Mouse (Mus musculus) left cerebral cortex, postnatal 10 days (tissue): Measurements from ENCODE around the gene Pde11a. TPM values are rescaled to one million over a fixed set of nuclear protein-coding genes. Genes with fewer than 3 reads are reported as not detected.
A peak's percentile ranks its signal among the peaks of the same experiment; 100 is the strongest.

ENCODE experiments used
- DNase-seq, 2 experiments: peaks; one replicate each; pipeline ENCODE4 v3.0.0; 2021 to 2022; ENCODE audit warnings: low spot score in 2 of 2, mixed read lengths in 1 of 2; ENCODE audit errors: extremely low spot score in 1 of 2
- intact Hi-C: fragments of 180-260 bp; cut with DNase I; formaldehyde crosslinking; loops from one replicate; pipeline ENCODE4 v1.15.1; 2025
- total RNA-seq, 2 experiments: library from RNA; stranded (reverse); gene quantifications; 2 replicates each; pipeline ENCODE4 v1.2.3; 2021

The Pde11a gene
- total RNA-seq, 2 experiments from 2014 or later, result 1.8 to 2.6 TPM

DNA sequence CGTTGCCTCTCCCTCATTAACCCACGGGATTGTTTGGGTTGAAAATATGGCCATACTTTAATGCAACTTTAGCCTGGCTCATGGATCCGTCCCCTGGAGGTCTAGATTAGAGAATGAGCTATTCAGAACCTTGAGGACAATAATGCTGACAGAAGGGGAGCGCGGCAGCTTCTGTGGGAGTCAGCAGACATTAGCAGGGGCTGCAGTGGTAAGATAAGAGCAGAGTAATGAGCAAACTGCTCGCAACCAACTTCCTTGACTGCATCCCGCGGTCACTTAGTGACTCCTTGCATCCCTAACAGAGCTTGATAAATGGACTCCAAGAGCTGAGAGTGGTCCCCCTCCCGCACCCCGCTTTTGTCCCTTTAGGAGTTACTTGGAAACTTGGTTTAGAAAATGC lies 296.4 kb downstream of the Pde11a start:
- intact Hi-C loops, result no loop called here
- no peak for DNase-seq

DNA sequence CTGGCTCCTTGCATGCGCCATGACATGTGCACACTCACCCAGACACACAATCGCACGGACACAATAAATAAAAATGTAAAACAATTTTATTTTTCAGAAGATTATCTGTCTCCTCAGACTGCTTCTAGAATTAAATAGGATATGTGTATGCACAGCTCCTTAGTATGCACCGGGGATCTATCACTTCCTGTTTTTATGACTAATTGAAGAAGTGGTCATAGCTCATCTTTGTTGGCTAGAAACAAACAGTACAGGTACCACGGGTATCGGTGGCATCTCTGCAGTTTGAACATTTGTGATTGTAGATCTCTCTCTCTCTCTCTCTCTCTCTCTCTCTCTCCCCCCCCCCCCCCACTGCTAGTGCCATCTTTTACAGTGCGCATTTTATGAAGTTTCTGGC lies 298.5 kb downstream of the Pde11a start:
- DNase-seq, result no peak
- intact Hi-C loops, result no loop called here

DNA sequence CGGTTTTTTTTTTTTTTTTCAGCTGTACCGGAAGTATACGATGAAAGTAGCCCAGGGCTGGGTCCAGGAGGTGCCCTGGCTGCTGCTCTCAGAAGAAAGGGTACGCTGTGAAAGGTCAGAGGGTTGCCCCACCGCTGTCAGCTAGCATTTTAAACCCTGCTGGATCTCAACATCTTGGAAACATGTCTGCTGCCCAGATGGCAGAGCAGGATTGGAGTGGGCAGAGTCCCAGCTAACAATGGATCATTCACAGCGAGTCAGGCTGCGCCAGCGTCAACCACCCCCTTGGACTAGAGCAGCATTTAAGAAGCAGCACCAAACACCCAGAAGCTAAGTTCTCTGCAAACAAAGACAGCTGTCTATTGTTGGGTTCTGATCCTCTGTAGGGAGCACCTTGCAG lies 308.5 kb downstream of the Pde11a start:
- peak; percentile 55 to 56 for DNase-seq
- intact Hi-C loops, result no loop called here

DNA sequence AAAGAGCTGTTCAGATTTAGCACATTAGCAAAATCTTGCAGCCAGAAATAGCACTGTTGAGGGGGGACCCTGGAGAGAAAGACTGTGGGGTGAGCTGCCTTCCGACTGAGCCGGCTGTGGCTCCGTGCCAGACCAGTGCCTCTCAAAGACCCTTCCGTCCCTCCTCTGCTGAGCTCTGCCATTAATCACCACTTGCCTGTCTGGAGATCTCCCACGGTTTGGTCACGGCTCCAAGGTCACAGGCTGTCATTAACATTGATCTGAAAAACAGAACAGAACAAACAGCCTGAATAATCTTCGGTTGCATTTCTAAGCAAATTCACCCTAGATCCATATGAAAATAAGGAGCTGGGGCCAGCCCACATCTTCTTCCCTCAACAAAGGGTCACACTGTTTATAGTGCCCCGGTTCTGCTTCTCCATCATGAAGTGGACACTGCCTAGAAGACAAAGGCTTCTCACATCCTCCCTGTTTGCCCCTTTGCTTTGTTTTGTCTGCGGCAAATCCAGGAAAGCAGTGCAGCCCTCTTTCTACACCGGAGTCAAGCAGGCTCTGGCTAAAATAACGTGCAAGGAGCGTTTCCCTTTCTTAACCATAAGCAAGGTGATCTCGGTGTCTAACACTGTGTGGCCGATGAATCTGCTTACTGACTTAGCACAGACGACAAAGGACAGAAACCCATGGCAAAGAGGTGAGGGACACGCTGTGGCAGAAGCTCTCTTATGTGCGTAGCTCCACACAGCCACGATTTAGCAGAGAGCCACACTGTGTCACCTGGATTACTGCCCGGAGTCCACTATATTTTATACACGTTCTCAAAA lies 309.3 kb downstream of the Pde11a start:
- intact Hi-C loops, result no loop called here
- peak in 1 of 2 experiments; percentile 64 for DNase-seq

DNA sequence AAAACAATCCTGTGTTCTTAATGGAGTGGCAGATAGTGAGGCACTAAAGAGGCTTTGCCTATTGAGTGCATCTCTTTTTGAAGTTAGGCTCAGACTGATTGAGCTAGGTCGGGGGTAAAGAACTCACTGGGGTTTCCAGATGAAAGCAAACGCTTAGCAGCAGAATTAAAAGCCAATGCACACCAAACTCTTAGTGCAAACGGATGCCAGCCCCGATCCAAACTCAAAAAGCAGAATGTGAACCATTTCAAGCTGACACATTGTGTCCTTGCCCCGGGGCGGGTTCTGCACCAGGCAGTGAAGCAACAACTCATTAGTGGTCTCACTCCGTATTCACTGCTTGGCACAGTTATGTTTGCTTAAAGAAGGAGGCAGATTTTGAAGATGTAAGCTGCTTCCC lies 321.7 kb downstream of the Pde11a start:
- no peak for DNase-seq
- intact Hi-C loops, result no loop called here

DNA sequence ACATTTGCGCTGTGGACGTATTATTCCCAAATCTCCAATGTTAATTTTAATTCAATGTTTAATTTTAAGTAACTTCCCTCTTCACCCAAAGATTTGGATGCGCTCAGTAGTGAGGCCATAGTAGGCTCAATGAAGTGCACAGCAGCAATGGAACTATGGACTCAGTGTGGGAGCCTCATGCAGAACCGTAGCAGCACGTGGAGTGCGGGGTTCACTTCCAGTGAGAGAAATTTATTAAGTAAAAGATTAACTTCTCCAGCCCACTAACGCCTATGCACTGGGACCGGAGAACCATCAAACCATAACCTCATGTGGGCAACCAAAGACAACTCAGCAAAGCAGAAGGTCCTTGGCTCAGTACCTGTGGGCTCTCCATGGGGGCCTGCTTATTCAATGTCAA lies 322.4 kb downstream of the Pde11a start:
- no peak for DNase-seq
- intact Hi-C loops, result no loop called here

DNA sequence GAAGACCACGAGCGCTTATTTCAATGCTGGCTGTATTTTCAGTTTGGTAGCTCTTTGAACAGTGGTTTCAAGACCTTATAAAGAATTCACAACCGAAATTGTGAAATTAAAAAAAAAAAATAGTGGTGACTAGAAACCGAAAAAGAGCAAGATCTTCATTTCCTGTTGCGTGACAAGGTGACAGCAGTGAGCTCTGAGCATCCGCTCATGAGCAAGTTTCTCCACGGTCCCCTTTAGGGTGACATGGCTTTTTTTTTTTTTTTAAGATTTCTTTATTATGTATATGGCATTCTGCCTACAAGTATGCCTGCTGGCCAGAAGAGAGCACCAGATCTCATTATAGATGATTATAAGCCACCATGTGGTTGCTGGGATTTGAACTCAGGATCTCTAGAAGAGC lies 323.1 kb downstream of the Pde11a start:
- no peak for DNase-seq
- intact Hi-C loops, result no loop called here

DNA sequence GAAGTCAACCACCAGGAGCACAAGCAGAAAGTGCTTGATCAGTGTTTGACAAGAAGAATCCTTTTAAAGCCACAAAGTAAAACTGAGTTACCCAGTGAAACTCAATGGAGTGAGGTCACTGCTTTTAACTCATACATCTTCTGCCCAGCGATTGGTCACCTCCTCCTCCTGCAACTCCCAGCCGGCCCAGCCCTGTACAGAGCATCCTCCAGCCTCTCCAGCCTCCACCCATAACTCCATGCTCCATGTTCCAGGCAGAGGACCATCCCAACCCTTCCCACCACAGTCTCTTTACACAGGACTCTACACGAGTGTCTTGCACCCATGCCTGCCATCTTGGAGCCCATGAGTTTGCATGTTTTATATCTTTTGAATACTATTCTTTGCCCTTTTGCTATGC lies 323.9 kb downstream of the Pde11a start:
- DNase-seq, result no peak
- intact Hi-C loops, result no loop called here

DNA sequence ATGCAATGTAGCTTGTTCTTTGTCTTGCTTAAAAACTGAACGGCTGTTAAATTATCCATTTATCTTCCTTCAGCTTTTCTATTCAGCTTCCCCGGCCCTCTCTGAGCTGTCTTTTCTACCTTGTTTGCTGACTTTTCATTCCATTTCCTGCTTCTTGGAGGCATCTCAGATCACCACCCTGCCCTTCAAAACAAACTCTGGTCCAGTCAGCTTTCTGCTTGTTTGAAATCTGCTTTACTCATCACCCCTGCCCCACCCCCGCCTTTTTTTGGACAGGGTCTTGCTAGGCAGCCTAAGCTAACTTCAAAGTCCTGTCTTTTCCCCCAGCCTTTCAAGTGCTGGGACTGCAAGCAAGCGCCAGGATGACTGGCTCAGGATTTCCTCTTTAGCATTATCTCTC lies 332.4 kb downstream of the Pde11a start:
- DNase-seq, result no peak
- intact Hi-C loops, result no loop called here

DNA sequence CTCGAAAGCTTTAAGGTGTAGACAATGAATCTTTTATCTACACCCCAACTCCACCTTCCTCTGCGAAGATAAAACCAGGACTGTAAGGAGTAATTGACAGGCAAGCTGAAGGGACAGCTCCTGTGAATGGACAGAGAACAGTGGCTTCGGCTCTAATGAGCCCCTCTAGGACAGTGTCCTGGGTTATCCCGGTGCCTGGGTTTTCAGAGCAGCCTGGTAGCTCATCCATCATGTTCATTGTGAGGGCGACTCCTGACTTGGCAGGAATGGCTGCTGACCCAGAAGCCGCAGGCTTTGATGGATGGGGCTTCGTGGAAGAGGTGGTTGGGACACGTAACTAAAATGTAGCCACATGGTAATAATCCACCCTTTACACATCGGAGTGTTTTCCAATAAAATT lies 335.7 kb downstream of the Pde11a start:
- no peak for DNase-seq
- intact Hi-C loops, result no loop called here

DNA sequence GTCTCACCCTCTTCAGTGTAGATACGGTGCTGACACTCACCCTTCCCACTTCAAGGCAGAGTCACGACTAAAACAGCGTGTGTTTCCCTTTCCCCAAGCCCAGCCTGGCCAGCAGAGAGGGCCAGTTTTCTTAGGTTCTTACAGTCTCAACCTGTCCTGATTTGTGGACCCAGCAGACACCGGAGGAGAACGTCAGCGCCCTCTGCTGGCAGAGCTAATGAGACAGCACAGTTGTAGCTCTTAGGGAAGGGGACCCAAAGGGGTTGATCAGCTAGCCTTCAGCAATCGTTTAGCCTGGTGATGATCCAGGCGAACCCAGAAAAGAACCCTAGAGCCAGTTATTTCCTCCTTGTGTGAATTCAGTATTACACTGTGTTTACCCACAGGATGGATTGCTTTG lies 337.2 kb downstream of the Pde11a start:
- intact Hi-C loops, result no loop called here
- peak in 1 of 2 experiments; percentile 74 for DNase-seq

DNA sequence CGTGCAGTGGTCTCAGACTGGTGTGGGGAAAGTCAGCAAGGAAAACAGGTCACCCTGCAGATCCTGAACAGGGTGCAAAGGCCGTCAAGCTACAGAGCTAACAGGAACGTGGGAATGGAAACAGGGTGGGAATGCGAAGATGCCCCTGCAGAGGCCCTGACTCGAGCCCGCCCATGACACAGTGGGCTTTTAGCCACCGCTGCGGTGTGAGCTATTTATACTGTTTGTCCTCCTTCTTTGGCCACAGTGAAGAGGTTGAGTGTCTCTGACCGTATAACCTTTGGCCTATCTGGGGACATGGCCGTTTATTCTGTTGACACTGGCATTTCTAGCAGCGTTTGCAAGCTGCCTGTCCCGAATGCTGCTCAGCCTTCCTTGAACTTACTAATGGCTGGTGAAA lies 338.9 kb downstream of the Pde11a start:
- intact Hi-C loops, result no loop called here
- peak in 1 of 2 experiments; percentile 45 for DNase-seq

DNA sequence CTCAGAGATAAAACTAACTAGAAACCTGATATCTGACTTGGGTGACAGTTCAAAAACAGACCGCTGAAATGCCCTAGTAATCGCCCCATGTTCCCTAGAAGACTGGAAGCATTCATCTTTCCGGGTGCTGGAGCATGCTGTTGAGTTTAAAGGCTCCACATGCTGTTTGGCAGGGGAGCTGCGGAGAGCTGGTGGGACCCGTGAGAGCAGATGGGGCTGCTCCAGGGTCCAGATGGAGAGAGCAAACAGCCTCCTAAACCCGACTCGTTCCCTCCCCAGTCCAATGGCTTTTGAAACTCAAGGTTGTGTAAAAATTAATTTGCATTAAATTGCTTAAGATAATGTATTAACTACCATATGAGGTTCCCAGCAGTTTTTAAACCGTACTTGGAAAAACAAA lies 339.9 kb downstream of the Pde11a start:
- intact Hi-C loops, result no loop called here
- no peak for DNase-seq

DNA sequence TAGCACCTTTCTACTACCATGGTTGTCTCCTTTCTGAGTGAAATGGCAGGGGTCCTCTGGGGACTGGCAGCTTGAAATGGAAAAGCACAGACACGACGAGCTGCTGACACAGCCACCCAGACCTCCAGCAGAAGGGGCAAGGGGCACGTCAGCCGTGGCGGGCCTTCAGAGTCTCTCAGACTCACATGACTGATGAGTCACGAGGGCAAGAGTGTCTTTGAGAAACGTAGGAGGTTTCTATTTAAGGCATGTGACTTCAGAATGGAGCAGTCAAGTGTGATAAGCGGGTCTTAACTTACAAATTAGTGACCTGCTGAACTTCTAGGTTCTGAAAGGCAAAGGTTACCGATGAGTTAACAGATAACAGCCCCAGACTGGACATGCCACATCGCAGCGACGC lies 340.8 kb downstream of the Pde11a start:
- intact Hi-C loops, result no loop called here
- DNase-seq, result no peak

DNA sequence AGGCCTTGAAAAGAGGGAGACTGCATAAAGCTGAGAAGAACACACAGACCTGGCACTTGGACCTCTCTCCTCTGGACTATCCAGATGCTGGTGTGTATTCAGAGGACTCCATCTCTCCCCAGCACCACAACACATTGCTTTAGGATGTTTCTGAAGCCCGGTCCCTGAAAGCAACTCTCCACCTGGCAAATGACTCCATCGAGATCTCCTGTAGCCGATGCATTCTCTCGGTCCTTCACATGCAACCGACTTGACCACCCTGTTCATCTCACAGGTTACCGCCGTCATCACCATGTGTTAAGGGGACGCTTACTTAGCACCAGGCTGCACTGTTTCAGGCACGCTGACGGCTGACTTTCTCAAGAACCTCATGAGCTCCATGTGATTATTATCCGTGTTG lies 343.7 kb downstream of the Pde11a start:
- intact Hi-C loops, result no loop called here
- DNase-seq, result no peak

DNA sequence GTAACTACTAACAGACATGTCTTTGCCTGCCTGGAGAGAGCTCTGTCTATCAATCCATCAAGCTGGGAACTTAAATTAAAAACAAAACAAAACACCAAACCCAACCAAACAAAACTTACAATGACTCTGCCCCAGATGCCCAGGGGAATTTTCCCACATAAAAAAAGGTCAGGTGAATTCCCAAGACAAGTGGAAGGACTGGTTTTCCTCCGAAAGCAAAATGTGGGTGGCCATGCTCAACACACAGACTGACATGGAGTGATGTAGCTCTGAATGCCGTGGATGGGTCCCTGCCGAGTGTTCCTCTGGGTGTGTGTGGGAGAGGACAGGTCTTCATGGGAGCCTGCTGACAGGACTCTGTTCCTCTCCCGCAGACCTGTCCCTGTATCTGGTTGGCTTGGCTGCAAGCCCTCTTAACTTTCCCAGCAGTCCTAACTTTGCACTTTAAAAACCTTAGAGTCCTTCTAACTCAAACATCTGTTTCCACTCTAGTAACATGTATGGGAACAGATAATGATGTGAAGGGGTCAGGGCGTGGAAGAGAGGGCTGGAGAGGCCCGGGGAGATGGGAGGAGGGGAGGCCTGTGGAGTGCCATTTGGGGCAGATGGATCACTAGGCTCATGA lies 346.9 kb downstream of the Pde11a start:
- intact Hi-C loops, result no loop called here
- DNase-seq, result no peak

DNA sequence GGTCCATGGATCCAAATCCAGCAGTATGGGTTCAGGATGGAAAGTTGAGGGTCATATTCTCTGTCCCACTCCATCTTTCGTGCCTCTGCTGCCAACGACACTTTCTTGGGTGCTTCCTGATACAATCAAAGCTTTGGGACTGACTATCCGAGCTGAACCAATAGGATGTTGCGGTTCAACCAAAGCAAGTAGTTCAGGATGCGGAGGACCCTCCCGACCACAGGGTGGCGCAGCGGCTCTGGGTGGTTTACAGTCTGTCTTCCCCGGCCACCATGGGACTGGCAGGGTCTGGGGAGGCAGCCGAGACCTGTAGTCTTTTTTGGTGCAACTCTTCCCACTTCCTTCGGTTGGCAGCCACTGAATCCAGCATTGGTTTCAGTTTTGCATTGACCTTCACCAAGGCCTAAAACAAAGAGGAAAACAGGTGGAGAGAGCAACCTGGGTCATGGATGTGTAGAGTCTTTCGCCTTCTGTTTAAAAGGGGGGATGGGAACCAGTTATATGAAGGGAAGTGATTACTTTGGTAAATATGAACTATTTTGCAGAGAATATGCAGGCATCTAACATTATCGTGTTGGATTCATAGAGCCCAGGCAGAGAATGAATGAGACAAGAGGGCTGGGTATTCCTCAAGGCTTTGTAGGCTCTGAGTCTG lies 347.6 kb downstream of the Pde11a start:
- DNase-seq, result peak; percentile 27 to 84
- intact Hi-C loops, result no loop called here

DNA sequence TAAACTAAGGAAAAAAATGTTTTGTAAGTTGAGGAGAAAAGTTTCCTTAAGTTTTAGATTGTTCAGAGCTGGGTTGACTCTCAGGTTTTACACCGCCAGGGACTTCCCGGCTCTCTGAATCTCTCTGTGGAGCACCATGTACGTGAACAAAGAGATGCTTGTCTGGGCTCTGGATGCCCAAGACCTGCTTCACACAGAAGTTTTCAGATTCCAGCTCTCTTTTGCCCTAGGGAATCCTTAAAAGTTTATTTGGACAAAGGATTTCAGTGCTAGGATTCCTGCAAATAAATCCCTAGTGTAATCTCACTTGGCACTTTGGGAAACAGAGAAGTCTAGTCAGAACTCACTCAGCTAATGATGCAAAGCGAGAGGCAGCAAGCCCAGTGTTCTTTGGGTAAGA lies 348.9 kb downstream of the Pde11a start:
- DNase-seq, result no peak
- intact Hi-C loops, result no loop called here

DNA sequence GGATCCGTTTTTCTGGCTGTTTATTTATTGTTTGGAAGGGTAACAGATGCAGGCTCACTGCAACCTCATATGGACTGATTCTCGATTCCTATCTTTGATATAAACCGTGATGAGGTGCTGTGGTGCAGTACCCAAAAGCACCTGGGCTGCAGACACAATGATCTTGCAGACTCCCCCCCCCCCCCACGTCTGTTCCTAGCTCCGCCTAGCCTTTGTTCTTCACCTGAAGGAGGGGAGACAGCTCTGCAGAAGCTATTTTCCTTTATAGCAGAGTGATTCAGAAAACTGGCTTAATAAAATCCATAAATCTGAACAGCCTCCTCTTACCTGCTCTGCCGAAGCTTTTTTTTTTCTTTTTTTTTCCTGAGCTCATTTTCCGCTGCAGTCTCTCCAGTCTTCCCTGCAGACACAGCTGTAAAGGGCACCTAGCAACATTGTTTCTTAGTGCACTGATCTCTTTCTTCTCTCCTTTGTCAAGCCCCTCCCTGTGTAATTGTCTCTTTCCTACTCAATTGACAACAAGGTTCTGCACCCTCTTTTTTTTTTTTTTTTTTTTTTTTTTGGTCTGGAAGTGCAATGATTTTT lies 349.7 kb downstream of the Pde11a start:
- intact Hi-C loops, result no loop called here
- DNase-seq, result no peak

DNA sequence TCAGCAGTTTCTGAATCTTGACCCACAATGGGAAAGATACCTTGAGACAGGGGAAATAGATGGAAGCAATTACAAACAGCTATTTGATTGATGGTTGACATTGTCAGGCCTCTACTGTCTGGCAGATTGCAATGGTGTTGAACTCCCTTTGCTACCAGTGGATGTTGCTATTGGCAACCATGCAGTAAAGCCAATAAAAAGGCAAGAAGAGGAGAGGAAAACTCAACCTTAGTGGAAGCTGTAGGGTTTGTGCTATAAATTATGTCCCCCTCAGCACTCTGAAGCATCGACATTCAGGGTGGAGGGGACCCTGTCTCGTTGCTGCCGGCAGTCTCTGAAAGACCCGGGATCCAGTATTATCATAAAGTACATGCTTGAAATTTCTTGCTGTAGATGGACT lies 350.2 kb downstream of the Pde11a start:
- DNase-seq, result no peak
- intact Hi-C loops, result no loop called here
